Mouse (Mus musculus) midbrain, embryonic 13.5 days (tissue): ENCODE results near the gene Arhgap23. TPM values are rescaled to one million over a fixed set of nuclear protein-coding genes. Genes with fewer than 3 reads are reported as not detected.

Experiments used
- ATAC-seq: fragments of 200-750 bp; cut with Nextera tagmentation; 2 replicates; pipeline ENCODE4 v1.8.0; 2017; ENCODE audit warnings: mild to moderate bottlenecking, moderate TSS enrichment, moderate library complexity
- H3K27ac ChIP-seq: fragments of 300-500 bp; sonication (generic); 2 replicates; pipeline ENCODE4 v1.5.1; 2015; ENCODE audit warnings: inconsistent platforms, mild to moderate bottlenecking, moderate library complexity
- H3K27me3 ChIP-seq: fragments of 300-500 bp; sonication (generic); 2 replicates; pipeline ENCODE4 v1.6.1; 2015; ENCODE audit warnings: mild to moderate bottlenecking, inconsistent platforms
- H3K36me3 ChIP-seq: fragments of 300-500 bp; sonication (generic); 2 replicates; pipeline ENCODE4 v1.6.1; 2015; ENCODE audit warnings: mild to moderate bottlenecking, inconsistent platforms
- H3K4me1 ChIP-seq: fragments of 300-500 bp; sonication (generic); replicated peaks from 2 replicates; pipeline ENCODE4 v1.6.1; 2015; ENCODE audit warnings: inconsistent platforms
- H3K4me2 ChIP-seq: fragments of 300-500 bp; sonication (generic); replicated peaks from 2 replicates; pipeline ENCODE4 v1.6.1; 2015; ENCODE audit warnings: moderate library complexity, mild to moderate bottlenecking, inconsistent platforms
- H3K4me3 ChIP-seq: fragments of 300-500 bp; sonication (generic); replicated peaks from 2 replicates; pipeline ENCODE4 v1.5.1; 2015; ENCODE audit warnings: mild to moderate bottlenecking, inconsistent platforms
- H3K9ac ChIP-seq: fragments of 300-500 bp; sonication (generic); replicated peaks from 2 replicates; pipeline ENCODE4 v1.6.1; 2015; ENCODE audit warnings: mild to moderate bottlenecking, inconsistent platforms
- H3K9me3 ChIP-seq: fragments of 300-500 bp; sonication (generic); 2 replicates; pipeline ENCODE4 v1.6.1; 2016; ENCODE audit warnings: mild to moderate bottlenecking, inconsistent platforms
- WGBS: fragments of 180-500 bp; shearing (Covaris S2); methylation state at CpG from one replicate; pipeline ENCODE4 v1.1.7; 2015; 5-methylcytosine and 5-hydroxymethylcytosine counted together
- polyA plus RNA-seq: library from polyadenylated mRNA; unstranded; fragments of >200 nt; fragmentation: Nextera tagmentation; extraction: Ambion mirVana; gene quantifications from 2 replicates; pipeline ENCODE4 v1.2.1, GENCODE M21; 2015

Gene Arhgap23
- polyA plus RNA-seq, 1 experiment from 2014 or later, result 6.5 TPM

- no peak overlapping the region for H3K27ac ChIP-seq
- peaks cover 54% of the 10 kb centered on the region for H3K4me1 ChIP-seq
- H3K4me2 ChIP-seq, result peak overlapping the region; percentile 85
- peak overlapping the region; percentile 80 for H3K9ac ChIP-seq
- no peaks in the 10 kb centered on the region for H3K9me3 ChIP-seq
- H3K36me3 ChIP-seq, result peaks cover 41% of the 10 kb centered on the region
- no peaks in the 10 kb centered on the region for H3K27me3 ChIP-seq
- ATAC-seq, result no peak
- WGBS, result 97% methylated on average over 15 of the region's 15 CpGs
- peak overlapping the region; percentile 60 for H3K4me3 ChIP-seq
Measured at GRCm38 (mm10) chr11:97451625-97452024, 36.3 kb downstream of the Arhgap23 start.

DNA sequence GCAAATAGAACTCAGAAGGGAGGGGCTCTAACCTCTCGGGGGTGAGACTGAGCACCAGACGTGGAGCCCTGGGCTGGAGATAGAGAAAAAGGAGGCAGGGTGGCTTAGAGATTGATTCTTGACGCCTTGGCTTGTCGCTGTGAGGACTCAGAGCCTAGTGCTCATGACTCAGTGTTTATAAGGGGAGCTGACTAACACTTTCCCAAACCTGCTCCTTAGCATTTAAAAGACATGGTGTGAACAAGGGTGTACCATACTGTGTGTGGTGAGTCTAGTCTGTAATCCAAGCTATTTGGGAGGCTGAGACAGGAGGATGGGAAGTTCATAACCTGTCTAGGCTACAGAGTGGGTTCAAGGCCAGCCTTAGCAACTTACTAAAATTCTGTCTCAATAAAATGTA is 41.8 kb downstream of the Arhgap23 start:
- H3K27me3 ChIP-seq, result peaks cover 12% of the 10 kb centered on the region
- peaks cover 81% of the 10 kb centered on the region for H3K36me3 ChIP-seq
- H3K9me3 ChIP-seq, result no peaks in the 10 kb centered on the region
- H3K4me3 ChIP-seq, result no peak overlapping the region
- H3K9ac ChIP-seq, result no peak overlapping the region
- 88% methylated on average over 4 of the region's 4 CpGs for WGBS
- no peak for ATAC-seq
- H3K27ac ChIP-seq, result no peak overlapping the region
- no peak overlapping the region for H3K4me2 ChIP-seq
- H3K4me1 ChIP-seq, result peaks cover 25% of the 10 kb centered on the region

DNA sequence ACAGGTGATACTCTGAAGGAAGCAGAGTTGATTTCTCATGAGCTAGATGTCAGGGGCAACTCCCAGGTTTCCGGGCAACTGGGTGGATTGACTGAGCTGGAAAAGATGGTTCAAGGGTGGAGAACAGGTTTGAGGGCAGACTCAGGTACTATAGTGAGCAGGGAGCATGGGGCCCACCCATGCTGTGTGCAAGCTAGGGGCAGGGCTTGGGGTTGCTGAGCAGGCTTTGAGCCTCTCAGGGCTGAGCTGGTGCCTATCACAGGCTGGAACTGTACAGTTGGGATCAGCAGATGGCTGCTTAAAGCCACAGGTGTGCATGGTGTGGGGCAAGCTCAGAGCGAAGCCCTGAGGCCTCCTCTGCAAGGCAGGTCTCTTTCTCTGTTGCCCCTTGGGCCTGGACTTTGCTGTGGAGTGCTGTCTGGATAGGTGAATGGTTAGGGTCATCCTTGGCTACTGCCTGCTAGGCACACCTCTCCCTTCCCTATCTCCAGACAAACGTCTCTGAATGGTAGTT is 46.0 kb downstream of the Arhgap23 start:
- H3K36me3 ChIP-seq, result peaks cover 95% of the 10 kb centered on the region
- ATAC-seq, result 0 out of 2 replicates have a peak, but pooled peaks have one; percentile 17
- 98% methylated on average over 3 of the region's 3 CpGs for WGBS

GRCm38 (mm10) chr11:97462538-97462937 is 47.2 kb downstream of the Arhgap23 start:
- Histone ChIP-seq H3K4me3 (no peak overlapping the region), H3K4me2 (no peak overlapping the region), H3K9ac (no peak overlapping the region), H3K4me1 (no peaks in the 10 kb centered on the region), H3K27me3 (peaks cover 37% of the 10 kb centered on the region), H3K9me3 (no peaks in the 10 kb centered on the region), H3K36me3 (peaks cover 93% of the 10 kb centered on the region), H3K27ac (no peak overlapping the region)
- WGBS, result 81% methylated on average over 6 of the region's 6 CpGs
- no peak for ATAC-seq

More for the DNA sequence above, 46.0 kb downstream of the Arhgap23 start:
- peaks cover 37% of the 10 kb centered on the region for H3K27me3 ChIP-seq
- H3K27ac ChIP-seq, result no peak overlapping the region
- no peak overlapping the region for H3K4me3 ChIP-seq
- no peak overlapping the region for H3K9ac ChIP-seq
- no peaks in the 10 kb centered on the region for H3K9me3 ChIP-seq
- H3K4me1 ChIP-seq, result no peaks in the 10 kb centered on the region
- no peak overlapping the region for H3K4me2 ChIP-seq

DNA sequence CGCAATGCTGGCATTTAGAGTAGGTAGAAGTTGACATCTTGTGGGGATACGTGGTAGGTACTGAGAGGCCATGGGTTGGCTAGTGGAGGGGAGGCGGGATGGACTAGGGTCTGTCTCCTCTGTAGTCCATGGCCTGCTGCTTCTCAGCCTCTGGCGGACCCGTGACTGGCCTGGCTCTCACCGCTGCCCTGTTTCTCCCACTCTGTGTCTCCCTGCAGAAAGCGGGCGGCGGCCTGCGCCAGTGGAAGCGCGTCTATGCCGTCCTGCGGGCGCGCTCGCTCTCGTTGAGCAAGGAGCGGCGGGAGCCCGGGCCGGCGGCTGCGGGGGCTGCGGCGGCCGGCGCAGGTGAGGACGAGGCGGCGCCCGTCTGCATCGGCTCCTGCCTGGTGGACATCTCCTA is 47.8 kb downstream of the Arhgap23 start:
- no peak overlapping the region for H3K27ac ChIP-seq
- peaks cover 92% of the 10 kb centered on the region for H3K36me3 ChIP-seq
- H3K4me1 ChIP-seq, result no peaks in the 10 kb centered on the region
- H3K9me3 ChIP-seq, result no peaks in the 10 kb centered on the region
- WGBS, result 35% methylated on average over 33 of the region's 33 CpGs
- no peak overlapping the region for H3K4me3 ChIP-seq
- H3K27me3 ChIP-seq, result peaks cover 37% of the 10 kb centered on the region
- H3K4me2 ChIP-seq, result no peak overlapping the region
- no peak overlapping the region for H3K9ac ChIP-seq
- ATAC-seq, result no peak; the same call in 1 of the 2 replicates

DNA sequence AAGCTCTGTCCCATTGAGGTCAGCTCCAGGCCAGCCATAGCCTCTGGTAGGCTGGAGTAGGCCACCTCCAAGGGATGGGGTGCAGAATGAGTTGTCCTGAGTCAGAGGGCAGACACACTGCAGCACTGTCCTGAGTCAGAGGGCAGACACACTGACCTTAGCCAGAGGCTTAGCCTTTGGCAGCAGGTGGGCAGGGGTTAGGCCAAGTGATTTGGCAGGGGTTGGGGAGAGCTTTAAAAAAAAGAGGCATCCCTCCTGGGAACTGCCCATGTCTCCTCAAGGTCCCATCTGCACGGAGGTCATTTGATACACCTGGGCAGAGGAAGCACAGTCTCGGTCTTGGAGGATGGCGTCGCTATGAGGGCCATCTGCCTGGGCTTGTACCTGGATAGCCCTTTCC is 48.7 kb downstream of the Arhgap23 start:
- no peaks in the 10 kb centered on the region for H3K9me3 ChIP-seq
- no peak overlapping the region for H3K4me2 ChIP-seq
- no peaks in the 10 kb centered on the region for H3K4me1 ChIP-seq
- H3K27ac ChIP-seq, result no peak overlapping the region
- H3K9ac ChIP-seq, result no peak overlapping the region
- 91% methylated on average over 4 of the region's 4 CpGs for WGBS
- peaks cover 37% of the 10 kb centered on the region for H3K27me3 ChIP-seq
- no peak overlapping the region for H3K4me3 ChIP-seq
- ATAC-seq, result no peak
- H3K36me3 ChIP-seq, result peaks cover 90% of the 10 kb centered on the region

- H3K27me3 ChIP-seq, result peaks cover 36% of the 10 kb centered on the region
- no peak overlapping the region for H3K9ac ChIP-seq
- H3K36me3 ChIP-seq, result peaks cover 85% of the 10 kb centered on the region
- WGBS, result 85% methylated on average over 12 of the region's 12 CpGs
- H3K4me3 ChIP-seq, result no peak overlapping the region
- H3K4me2 ChIP-seq, result no peak overlapping the region
- no peaks in the 10 kb centered on the region for H3K4me1 ChIP-seq
- no peak for ATAC-seq
- H3K27ac ChIP-seq, result no peak overlapping the region
- H3K9me3 ChIP-seq, result no peaks in the 10 kb centered on the region
Measured at GRCm38 (mm10) chr11:97465957-97466356, 50.6 kb downstream of the Arhgap23 start.

- Histone ChIP-seq H3K27me3 (peaks cover 29% of the 10 kb centered on the region), H3K9ac (no peak overlapping the region), H3K36me3 (peaks cover 85% of the 10 kb centered on the region), H3K27ac (no peak overlapping the region), H3K4me1 (no peaks in the 10 kb centered on the region), H3K4me2 (no peak overlapping the region), H3K9me3 (no peaks in the 10 kb centered on the region), H3K4me3 (no peak overlapping the region)
- 78% methylated on average over 10 of the region's 10 CpGs for WGBS
- ATAC-seq, result no peak
Measured at GRCm38 (mm10) chr11:97466444-97467160, 51.3 kb downstream of the Arhgap23 start.

DNA sequence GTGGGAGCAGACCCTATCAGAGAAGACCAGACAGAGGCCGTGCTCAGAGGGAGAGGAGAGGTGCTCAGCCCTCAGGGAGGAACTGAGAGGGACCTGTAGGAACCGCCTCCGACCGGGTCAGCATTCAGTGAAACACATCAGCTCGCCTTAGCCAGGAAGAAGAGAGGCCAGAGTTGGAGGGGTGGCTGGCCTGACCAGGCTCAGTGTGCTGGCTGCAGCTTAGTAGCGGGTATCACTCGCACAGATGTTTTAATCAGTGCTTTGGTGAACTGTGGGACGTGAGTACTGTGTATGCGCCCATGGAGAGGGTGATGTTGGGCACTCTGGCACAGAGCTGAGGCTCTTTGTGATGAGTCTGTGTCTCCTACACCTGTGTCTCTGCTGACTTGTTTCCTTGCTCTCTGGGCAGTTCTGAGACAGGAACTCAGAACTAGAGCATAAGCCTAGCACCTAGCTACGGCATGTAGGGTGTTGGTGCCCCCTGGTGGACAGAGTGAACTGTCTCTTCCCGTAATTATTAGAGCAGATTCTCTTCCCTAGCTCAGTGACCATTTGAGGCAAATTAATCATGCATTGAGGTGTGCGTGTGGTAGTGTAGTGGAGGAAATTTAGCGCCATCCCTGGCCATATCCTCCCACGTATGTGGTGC is 53.4 kb downstream of the Arhgap23 start:
- peak; percentile 77 for ATAC-seq
- Histone ChIP-seq H3K36me3 (peaks cover 81% of the 10 kb centered on the region), H3K9ac (no peak overlapping the region; the same call in 1 of the 2 replicates)

DNA sequence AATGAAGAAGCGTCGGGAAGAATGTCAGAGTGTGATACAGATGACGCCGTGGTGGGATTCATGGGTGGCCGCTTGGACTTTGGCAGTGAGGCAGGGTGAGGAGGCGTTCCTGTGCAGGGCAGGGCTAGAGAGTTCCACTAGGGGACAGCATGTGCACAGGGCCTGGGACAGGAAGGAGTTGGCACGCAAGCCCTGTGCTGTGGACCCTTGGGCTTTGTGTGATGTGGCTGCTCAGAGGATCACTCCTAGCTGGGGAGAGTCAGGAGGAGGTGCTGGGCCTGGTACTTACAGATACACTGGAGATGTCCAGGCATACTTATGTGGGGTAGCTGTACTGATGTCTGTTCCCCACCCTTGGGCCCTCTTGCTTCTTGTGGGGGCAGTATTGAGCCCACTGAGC is 54.5 kb downstream of the Arhgap23 start:
- no peak overlapping the region for H3K4me3 ChIP-seq
- ATAC-seq, result no peak
- H3K9me3 ChIP-seq, result no peaks in the 10 kb centered on the region
- no peak overlapping the region for H3K4me2 ChIP-seq
- no peaks in the 10 kb centered on the region for H3K4me1 ChIP-seq
- no peak overlapping the region for H3K9ac ChIP-seq
- H3K36me3 ChIP-seq, result peaks cover 79% of the 10 kb centered on the region
- H3K27ac ChIP-seq, result no peak overlapping the region
- WGBS, result 88% methylated on average over 7 of the region's 7 CpGs
- no peaks in the 10 kb centered on the region for H3K27me3 ChIP-seq

More for the DNA sequence above, 53.4 kb downstream of the Arhgap23 start:
- Histone ChIP-seq H3K4me2 (no peak overlapping the region), H3K27ac (no peak overlapping the region; the same call in 1 of the 2 replicates), H3K4me1 (no peaks in the 10 kb centered on the region), H3K9me3 (no peaks in the 10 kb centered on the region), H3K27me3 (peaks cover 9% of the 10 kb centered on the region), H3K4me3 (no peak overlapping the region)
- 46% methylated on average over 14 of the region's 14 CpGs for WGBS

- Histone ChIP-seq H3K4me3 (no peak overlapping the region), H3K4me2 (no peak overlapping the region), H3K36me3 (peaks cover 79% of the 10 kb centered on the region), H3K27ac (no peak overlapping the region), H3K27me3 (no peaks in the 10 kb centered on the region), H3K9ac (no peak overlapping the region), H3K9me3 (no peaks in the 10 kb centered on the region), H3K4me1 (no peaks in the 10 kb centered on the region)
- ATAC-seq, result no peak
- 84% methylated on average over 6 of the region's 6 CpGs for WGBS
Measured at GRCm38 (mm10) chr11:97471276-97471675, 55.9 kb downstream of the Arhgap23 start.

DNA sequence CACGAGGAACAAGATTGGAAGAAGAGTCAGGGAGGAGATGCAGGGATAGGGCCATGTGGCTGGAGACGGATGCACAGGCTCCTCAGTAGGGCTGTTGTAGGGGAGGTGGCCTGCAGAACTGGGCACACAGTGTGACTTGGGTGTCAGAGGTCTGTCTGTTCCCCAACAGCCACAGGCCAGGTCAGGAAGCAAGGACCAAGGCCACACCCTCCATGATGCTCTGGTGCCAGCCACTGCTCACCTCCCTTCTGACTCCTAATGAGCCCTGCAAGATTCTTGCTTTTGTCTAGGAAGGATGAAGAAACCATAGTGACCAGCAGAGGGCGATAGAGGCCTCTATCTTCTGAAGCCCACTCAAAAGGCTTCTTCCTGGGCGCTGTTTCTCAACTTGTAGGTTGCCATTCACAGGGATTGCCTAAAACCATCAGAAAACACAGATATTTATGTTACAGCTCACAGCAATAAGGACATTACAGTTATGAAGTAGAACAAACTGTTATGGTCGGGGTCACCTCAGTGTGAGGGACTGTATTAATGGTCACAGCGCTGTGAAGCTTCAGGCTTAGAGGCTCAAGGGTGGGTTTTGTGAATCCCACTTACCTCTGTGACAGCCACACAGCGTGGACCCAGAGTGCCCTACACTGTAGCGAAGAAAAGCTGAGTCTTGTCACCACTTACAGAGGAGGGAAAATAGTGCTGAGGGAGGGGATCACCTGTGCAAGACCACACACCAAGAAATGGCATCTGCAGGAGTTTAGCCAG is 61.2 kb downstream of the Arhgap23 start:
- H3K9ac ChIP-seq, result 0 out of 2 replicates have a peak overlapping the region, but pooled peaks have one; percentile 4
- no peaks in the 10 kb centered on the region for H3K27me3 ChIP-seq
- peak; percentile 75 for ATAC-seq
- H3K4me1 ChIP-seq, result no peaks in the 10 kb centered on the region
- H3K9me3 ChIP-seq, result no peaks in the 10 kb centered on the region
- H3K4me3 ChIP-seq, result no peak overlapping the region
- peak overlapping the region; percentile 35 for H3K27ac ChIP-seq
- H3K4me2 ChIP-seq, result no peak overlapping the region
- H3K36me3 ChIP-seq, result peaks cover 79% of the 10 kb centered on the region
- WGBS, result 60% methylated on average over 8 of the region's 8 CpGs
